ENCODE assay signal across 8 mouse cellular contexts in the genomic region with DNA sequence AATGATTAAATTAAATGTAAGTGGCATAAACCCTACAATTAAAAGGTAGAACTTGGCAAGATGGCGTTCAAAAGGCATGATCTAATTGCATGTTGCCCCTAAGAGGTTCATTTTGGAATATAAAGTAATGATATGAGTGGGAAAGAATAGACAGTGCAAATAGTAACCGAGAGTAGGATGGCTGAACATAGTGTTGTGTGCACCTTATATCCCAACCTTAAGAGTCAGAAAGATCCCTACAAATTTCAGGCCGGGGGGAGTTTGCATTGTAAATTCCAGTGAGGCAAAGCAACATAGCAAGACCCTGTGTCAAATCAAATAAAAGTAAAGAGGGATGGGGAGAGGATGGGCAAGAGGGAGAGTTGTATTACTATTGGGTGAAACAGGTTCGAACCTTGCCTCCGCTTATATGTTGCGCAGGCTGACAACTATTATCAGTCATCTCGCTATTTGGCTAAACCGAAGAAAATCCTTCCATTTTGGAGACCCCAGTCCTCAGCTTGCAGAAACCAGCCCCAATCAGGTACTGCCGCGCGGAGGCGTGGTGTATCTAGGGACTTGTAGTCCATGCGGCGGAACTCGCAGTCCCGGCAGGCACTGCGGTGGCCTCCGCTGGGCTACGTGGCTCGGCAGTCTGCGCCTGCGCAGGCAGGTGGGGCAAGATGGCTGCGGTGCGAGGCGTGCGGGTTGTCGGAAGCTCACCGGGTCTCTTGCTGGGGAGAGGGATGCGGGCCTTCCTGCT. TPM values are rescaled to one million over a fixed set of nuclear protein-coding genes. Genes with fewer than 3 reads are reported as not detected.
A peak's percentile ranks its signal among the peaks of the same experiment; 100 is the strongest.
DNase-seq lines count a peak whose midpoint lies in the region; ATAC-seq lines count a peak whose summit lies in the region.

No protein-coding gene starts in this region.

- H3K36me3 ChIP-seq in hindbrain, embryonic 12.5 days: peaks cover 33% of the 10 kb centered on the region

- peak overlapping the region; percentile 65 for H3K4me2 ChIP-seq in hindbrain, embryonic 12.5 days (replicated peaks)

- peak; percentile 99 for ATAC-seq in hindbrain, embryonic 12.5 days (ENCODE audit: low FRiP score)

- peak overlapping the region; percentile 77 for H3K27ac ChIP-seq in hindbrain, embryonic 12.5 days

- H3K9me3 ChIP-seq in hindbrain, embryonic 12.5 days (replicated peaks): no peaks in the 10 kb centered on the region

- peaks cover 4% of the 10 kb centered on the region for H3K27me3 ChIP-seq in hindbrain, embryonic 12.5 days

- H3K4me3 ChIP-seq in hindbrain, embryonic 12.5 days: peak overlapping the region; percentile 74

- peak overlapping the region; percentile 84 for H3K9ac ChIP-seq in hindbrain, embryonic 12.5 days

- 6% methylated on average over 29 of the region's 29 CpGs for WGBS in hindbrain, embryonic 12.5 days

- DNase-seq in MN1 (ENCODE audit: low spot score): peak; percentile 95
- peak; percentile 96 for DNase-seq in cerebellum, adult 9-10 months
- DNase-seq in frontal cortex, adult 2 months (ENCODE audit: extremely low spot score in 1 of 2, low spot score in 1 of 2): peak; percentile 93 to 97
- peak; percentile 95 to 97 for DNase-seq in layer of hippocampus, postnatal 14 days (ENCODE audit: low spot score in 2 of 2)
- peak; percentile 96 for DNase-seq in lung, postnatal 14 days
- DNase-seq in retina, adult 2 months (ENCODE audit: low read depth, low spot score): peak; percentile 83
- DNase-seq in thymus, postnatal 36 days: peak; percentile 96 to 98

- peaks cover 13% of the 10 kb centered on the region for H3K4me1 ChIP-seq in hindbrain, embryonic 12.5 days

RNA-seq across cellular contexts. Expression of gene B4galt7, which starts 7.0 kb away (rescaled TPM):
- polyA plus RNA-seq in frontal cortex, adult 2 months (2012; rRNA removed): 30.3 and 33.1 TPM in 2 replicates
- 42.5 and 43.4 TPM in 2 replicates for polyA plus RNA-seq in hindbrain, embryonic 12.5 days (2016; fragmentation: Nextera tagmentation; extraction: Ambion mirVana)
- 10 to 100 TPM; 22.5 to 22.8 TPM for total RNA-seq in layer of hippocampus, postnatal 14 days (2021)

RNA-seq across cellular contexts. Expression of gene Tmed9, which starts 19.2 kb away (rescaled TPM):
- polyA plus RNA-seq in frontal cortex, adult 2 months (2012; rRNA removed): 97.8 and 113 TPM in 2 replicates
- polyA plus RNA-seq in hindbrain, embryonic 12.5 days (2016; fragmentation: Nextera tagmentation; extraction: Ambion mirVana): 113 and 128 TPM in 2 replicates
- total RNA-seq in layer of hippocampus, postnatal 14 days (2021): 100 to 1,000 TPM; 132 to 133 TPM

RNA-seq across cellular contexts. Expression of gene Fam193b, which starts 21.8 kb away (rescaled TPM):
- polyA plus RNA-seq in frontal cortex, adult 2 months (2012; rRNA removed): 171 and 177 TPM in 2 replicates
- 67.4 and 71.9 TPM in 2 replicates for polyA plus RNA-seq in hindbrain, embryonic 12.5 days (2016; fragmentation: Nextera tagmentation; extraction: Ambion mirVana)
- total RNA-seq in layer of hippocampus, postnatal 14 days (2021): 10 to 100 TPM; 64.8 to 67.7 TPM

RNA-seq across cellular contexts. Expression of gene Caml, which starts 30.1 kb away (rescaled TPM):
- 67.9 and 74.5 TPM in 2 replicates for polyA plus RNA-seq in frontal cortex, adult 2 months (2012; rRNA removed)
- 74.1 and 75.9 TPM in 2 replicates for polyA plus RNA-seq in hindbrain, embryonic 12.5 days (2016; fragmentation: Nextera tagmentation; extraction: Ambion mirVana)
- total RNA-seq in layer of hippocampus, postnatal 14 days (2021): 10 to 100 TPM; 48.7 TPM

RNA-seq across cellular contexts. Expression of gene Ddx46, which starts 42.1 kb away (rescaled TPM):
- 51.7 and 54.2 TPM in 2 replicates for polyA plus RNA-seq in frontal cortex, adult 2 months (2012; rRNA removed)
- polyA plus RNA-seq in hindbrain, embryonic 12.5 days (2016; fragmentation: Nextera tagmentation; extraction: Ambion mirVana): 41.1 and 41.2 TPM in 2 replicates
- total RNA-seq in layer of hippocampus, postnatal 14 days (2021): 10 to 100 TPM; 46.0 to 50.8 TPM

Comparison
In these comparisons a context has a peak if more than half of its experiments do, and no peak if none do; other contexts are left out.
1. Peak in every context shown above with its lines: DNase-seq, ATAC-seq, H3K4me3 ChIP-seq and H3K27ac ChIP-seq.